8 mouse cellular contexts compared by ENCODE assay signal in the genomic region with DNA sequence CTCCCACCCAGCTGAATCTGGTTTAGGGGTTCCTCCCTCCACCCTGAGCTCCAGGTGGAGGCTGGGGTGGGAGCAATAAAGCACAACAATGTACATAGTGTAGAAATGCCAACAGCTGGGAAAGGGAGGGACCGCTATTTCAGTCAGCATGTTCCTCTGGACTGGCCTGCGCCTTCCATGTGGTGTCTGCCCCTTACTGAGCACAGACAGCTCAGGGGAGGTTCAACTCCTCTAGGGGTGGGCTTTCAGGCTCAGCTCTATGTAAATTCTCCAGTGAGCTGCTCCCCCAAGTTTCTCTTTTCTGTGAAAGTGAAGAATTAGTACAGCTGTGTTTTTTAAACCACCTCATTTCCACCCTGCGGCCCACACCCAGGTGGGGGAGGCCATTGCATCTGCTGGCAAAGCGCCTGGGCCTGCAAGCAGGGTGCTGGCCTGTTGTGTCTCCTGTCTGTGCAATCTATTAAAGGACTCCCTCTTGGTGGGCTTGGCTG. TPM values are rescaled to one million over a fixed set of nuclear protein-coding genes. Genes with fewer than 3 reads are reported as not detected.
DNase-seq lines count a peak whose midpoint lies in the region; ATAC-seq lines count a peak whose summit lies in the region.

No protein-coding gene starts in this region.

- H3K36me3 ChIP-seq in hindbrain, embryonic 10.5 days: peaks cover 62% of the 10 kb centered on the region
- H3K36me3 ChIP-seq in limb, embryonic 13.5 days: peaks cover 50% of the 10 kb centered on the region

- WGBS in hindbrain, embryonic 10.5 days: 79% methylated on average over 4 of the region's 4 CpGs
- WGBS in limb, embryonic 13.5 days: 44% methylated on average over 4 of the region's 4 CpGs

- peaks cover 28% of the 10 kb centered on the region for H3K4me1 ChIP-seq in hindbrain, embryonic 10.5 days (replicated peaks)
- H3K4me1 ChIP-seq in limb, embryonic 13.5 days: peaks cover 37% of the 10 kb centered on the region

- DNase-seq in cerebellum, adult 9-11 months: peak; percentile 68
- DNase-seq in cerebellum, adult 11 months: no peak
- DNase-seq in urinary bladder, postnatal 14 days (ENCODE audit: low spot score): peak; percentile 42
- DNase-seq in urinary bladder, adult 18-20 months (ENCODE audit: low spot score in 2 of 2): no peak
- no peak for DNase-seq in hindbrain, embryonic 10.5 days (ENCODE audit: low spot score)
- DNase-seq in left cerebral cortex, adult 8-10 months (ENCODE audit: low spot score in 2 of 2): no peak

- H3K4me2 ChIP-seq in limb, embryonic 13.5 days (replicated peaks): peak overlapping the region; percentile 42

- no peak overlapping the region for H3K4me3 ChIP-seq in hindbrain, embryonic 10.5 days
- no peak overlapping the region for H3K4me3 ChIP-seq in limb, embryonic 13.5 days

- H3K27ac ChIP-seq in hindbrain, embryonic 10.5 days: peak overlapping the region; percentile 66; the same call in 1 of the 2 replicates
- peak overlapping the region; percentile 95 for H3K27ac ChIP-seq in limb, embryonic 13.5 days

- H3K27me3 ChIP-seq in hindbrain, embryonic 10.5 days (ENCODE audit: insufficient read depth, poor library complexity, severe bottlenecking): no peaks in the 10 kb centered on the region
- H3K27me3 ChIP-seq in limb, embryonic 13.5 days: no peaks in the 10 kb centered on the region

- H3K9ac ChIP-seq in limb, embryonic 13.5 days: peak overlapping the region; percentile 46

- ATAC-seq in limb, embryonic 13.5 days (ENCODE audit: low FRiP score, low read depth): peak; percentile 73
- no peak for ATAC-seq in megakaryocyte progenitor cell, adult 5-6 weeks (replicated peaks; ENCODE audit: poor library complexity)

- H3K9me3 ChIP-seq in hindbrain, embryonic 10.5 days: no peaks in the 10 kb centered on the region
- no peaks in the 10 kb centered on the region for H3K9me3 ChIP-seq in limb, embryonic 13.5 days

RNA-seq across cellular contexts. Expression of a gene that starts 9.6 kb away (rescaled TPM):
- polyA plus RNA-seq in hindbrain, embryonic 10.5 days (2016; fragmentation: Nextera tagmentation; extraction: Ambion mirVana): 5,657 and 6,044 TPM in 2 replicates
- polyA plus RNA-seq in limb, embryonic 13.5 days (2015; fragmentation: Nextera tagmentation; extraction: Ambion mirVana): 4,950 and 5,155 TPM in 2 replicates
- 5,512 and 5,729 TPM in 2 replicates for total RNA-seq in megakaryocyte progenitor cell, adult 5-6 weeks (2015)
- 1,825 and 2,581 TPM in 2 replicates for total RNA-seq in megakaryocyte progenitor cell, adult 5-6 weeks (2017)
- total RNA-seq in left cerebral cortex, adult 8-10 months (2022): 1,000 to 10,000 TPM; 1,587 to 1,877 (median 1,701) TPM

RNA-seq across cellular contexts. Expression of a gene that starts 16.8 kb away (rescaled TPM):
- 15.6 and 19.0 TPM in 2 replicates for polyA plus RNA-seq in hindbrain, embryonic 10.5 days (2016; fragmentation: Nextera tagmentation; extraction: Ambion mirVana)
- 10.1 and 10.3 TPM in 2 replicates for polyA plus RNA-seq in limb, embryonic 13.5 days (2015; fragmentation: Nextera tagmentation; extraction: Ambion mirVana)
- total RNA-seq in megakaryocyte progenitor cell, adult 5-6 weeks (2015): 40.9 and 42.0 TPM in 2 replicates
- total RNA-seq in megakaryocyte progenitor cell, adult 5-6 weeks (2017): 8.2 and 11.9 TPM in 2 replicates
- total RNA-seq in left cerebral cortex, adult 8-10 months (2022): 100 to 1,000 TPM; 199 to 214 (median 211) TPM

RNA-seq across cellular contexts. Expression of a gene that starts 38.6 kb away (rescaled TPM):
- 881 and 962 TPM in 2 replicates for polyA plus RNA-seq in hindbrain, embryonic 10.5 days (2016; fragmentation: Nextera tagmentation; extraction: Ambion mirVana)
- 657 and 704 TPM in 2 replicates for polyA plus RNA-seq in limb, embryonic 13.5 days (2015; fragmentation: Nextera tagmentation; extraction: Ambion mirVana)
- total RNA-seq in megakaryocyte progenitor cell, adult 5-6 weeks (2015): 174 and 176 TPM in 2 replicates
- total RNA-seq in megakaryocyte progenitor cell, adult 5-6 weeks (2017): 134 and 144 TPM in 2 replicates
- total RNA-seq in left cerebral cortex, adult 8-10 months (2022): 10 to 100 TPM; 37.9 to 41.3 (median 39.0) TPM

Comparison
In these comparisons a context has a peak if more than half of its experiments do, and no peak if none do; other contexts are left out.
1. DNase-seq: peak in cerebellum, adult 9-11 months (single experiment) and urinary bladder, postnatal 14 days (single experiment); none in cerebellum, adult 11 months (single experiment), urinary bladder, adult 18-20 months (0 of 2), hindbrain, embryonic 10.5 days (single experiment) and left cerebral cortex, adult 8-10 months (0 of 2).
2. RNA of a gene that starts 16.8 kb away (total RNA-seq): 199 to 214 TPM in left cerebral cortex, adult 8-10 months; 8.2 to 42.0 TPM in megakaryocyte progenitor cell, adult 5-6 weeks; every median in the first group is over 4 times any median in the second.